Mouse (Mus musculus): ENCODE data around the gene Ppara.

Ppara gene

DNA sequence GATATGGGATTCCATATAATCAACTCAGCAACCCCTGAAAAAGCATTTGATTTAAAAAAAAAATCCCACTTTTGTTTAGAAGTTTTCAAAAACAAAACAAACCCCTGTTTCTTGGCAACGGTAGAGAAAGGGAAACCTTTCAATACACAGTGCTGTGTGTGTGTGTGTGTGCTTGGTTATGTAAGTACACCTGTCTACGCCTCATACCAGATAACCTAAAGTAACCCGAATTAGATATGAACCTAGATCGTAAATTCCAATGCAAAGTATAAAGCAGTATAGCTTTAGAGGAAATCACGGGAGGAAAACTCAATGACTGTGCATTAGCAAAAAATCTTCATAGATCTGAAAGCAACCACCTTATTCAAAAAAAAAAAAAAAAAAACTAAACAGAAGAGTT, 31.9 kb downstream of the Ppara start:
- no peak for DNase-seq

DNA sequence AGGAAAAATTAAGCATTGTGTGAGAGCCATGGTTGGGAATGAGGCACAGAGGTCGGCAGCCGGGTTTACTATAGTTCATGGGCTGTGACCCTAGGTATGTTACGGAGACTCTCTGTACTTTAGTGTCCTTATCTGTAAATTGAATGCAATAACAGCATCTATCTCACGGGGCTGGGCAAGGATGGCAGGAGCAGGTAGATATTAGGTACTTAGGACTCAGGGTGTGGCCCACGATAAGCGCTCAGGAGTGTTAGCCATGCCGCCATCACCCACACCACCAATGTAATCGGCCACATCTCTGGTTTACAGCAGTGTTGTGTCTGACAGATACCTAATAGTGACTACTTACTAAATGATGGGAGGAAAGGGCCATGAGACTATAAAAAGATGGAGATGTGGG, 34.2 kb downstream of the Ppara start:
- DNase-seq = peak; percentile 74

DNA sequence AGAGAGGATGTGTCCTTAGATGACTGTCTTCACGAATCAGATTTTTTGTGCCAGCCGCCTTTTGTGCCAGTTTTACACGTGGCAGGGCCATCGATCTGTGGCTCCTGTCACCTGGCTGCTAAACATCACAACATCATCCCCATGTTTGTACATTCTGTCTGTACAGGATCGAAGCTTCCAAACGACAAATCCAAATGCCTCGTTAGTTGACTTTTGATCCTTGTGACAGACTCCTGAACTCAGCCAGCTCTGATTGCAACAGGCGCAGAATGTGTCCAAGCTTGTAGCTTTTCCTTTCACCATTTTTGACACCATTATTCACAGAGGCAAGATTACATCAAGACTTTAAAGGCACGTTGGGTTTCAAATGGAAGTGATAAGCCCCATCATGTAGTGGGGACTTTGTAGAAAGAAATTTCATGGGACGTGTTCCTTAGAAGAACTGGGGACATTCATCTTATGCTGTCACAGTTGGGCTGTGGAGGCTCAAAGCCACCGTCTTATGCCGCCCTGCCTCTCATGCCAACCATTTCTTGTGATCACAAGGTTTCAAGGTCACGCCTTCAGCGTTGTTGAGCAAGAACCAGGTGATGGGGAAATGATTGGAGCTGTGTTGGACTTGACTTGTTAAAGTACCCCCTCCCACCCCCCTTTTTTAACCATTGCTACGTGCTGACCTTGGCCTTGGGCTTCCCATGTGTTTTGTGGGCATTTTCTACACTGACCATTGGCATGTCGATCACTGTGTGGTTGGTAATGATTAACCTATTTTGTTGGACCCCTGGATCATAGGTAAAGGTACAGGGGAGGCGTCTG, 36.7 kb downstream of the Ppara start:
- peak; percentile 70 for DNase-seq

DNA sequence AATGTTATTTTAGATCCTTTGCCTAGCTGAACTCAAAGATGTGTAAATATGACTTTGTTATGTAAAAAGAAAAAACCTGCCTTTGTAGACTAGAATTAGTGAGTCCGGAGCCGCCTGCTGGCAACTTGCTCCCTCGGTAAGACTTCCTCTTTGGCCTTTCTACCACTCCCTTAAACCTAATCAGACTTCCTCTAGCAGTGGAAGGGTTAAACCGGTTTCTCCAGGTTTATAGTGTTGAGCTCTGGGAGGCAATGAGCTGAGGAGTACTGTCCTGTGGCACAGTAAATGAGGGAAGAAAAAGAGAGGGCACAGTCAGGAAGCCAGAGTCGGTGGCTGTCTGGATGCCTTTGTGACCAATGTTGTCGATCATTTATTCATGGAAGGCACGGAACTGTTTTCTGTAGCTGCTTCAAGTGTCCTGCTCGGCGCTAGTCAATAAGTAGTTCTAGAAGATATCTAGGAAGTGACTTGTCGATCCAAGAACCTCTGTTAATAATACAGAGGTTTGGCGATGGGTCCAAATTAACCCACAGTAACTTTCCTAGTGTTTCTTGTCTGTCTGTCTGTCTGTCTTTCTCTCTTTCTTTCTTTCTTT, 37.5 kb downstream of the Ppara start:
- peak; percentile 75 for DNase-seq

DNA sequence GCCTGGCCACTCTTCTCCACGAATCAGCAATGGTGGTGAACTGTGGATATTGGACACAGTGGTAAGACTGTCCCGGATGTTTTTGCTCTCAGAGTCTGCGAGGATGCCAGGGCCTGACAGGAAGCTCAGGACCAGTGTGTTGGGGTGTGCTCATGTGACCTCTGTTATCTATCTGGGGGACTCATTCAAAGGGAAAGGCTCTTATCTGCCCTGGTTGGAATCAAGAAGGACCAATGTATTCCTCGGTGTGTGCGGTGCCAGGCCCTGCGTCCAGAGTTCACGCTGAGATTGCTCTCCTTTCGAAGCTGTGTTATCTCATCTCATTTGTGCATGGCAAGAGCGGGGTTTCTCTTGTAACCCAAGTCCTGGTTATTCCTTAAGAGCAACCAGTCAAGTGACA, 39.6 kb downstream of the Ppara start:
- peak; percentile 82 for DNase-seq

DNA sequence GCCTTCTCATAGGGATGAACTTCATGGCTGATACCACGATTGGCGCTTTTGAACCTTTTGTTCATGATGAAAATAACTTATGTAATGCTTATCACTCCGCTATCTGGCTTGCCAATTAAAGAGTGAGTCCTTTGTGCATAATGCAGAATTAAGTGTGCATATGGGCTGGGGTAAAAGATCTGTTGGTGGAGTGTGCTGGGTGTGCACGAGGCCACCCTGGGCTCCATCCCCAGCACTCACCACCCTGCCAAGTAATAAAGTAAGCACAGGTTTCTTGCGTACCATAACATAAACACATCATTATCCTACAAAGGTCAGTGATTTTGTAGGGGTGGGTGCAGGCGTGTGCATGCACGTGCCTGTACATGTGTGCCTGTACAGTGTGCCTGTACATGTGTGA, 40.2 kb downstream of the Ppara start:
- DNase-seq = peak; percentile 84

DNA sequence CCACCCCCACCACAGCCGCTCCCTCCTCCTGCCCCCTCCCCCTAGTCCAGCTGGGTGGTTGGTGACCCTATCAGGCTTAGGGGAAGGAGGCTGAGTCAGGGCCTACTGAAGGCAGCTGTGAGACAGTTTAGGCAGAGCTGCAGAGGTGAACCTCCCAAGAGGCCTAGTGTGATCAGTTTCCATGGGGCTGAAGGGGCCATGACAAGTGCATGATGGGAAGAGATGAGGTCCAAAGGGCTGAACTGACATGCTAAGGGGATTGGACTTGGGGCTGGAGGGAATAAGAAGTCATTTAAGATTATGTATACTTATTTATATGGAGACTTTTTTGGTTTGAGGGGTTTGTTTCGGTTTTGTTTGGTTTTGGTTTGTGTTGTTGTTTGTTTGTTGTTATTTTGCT, 41.5 kb downstream of the Ppara start:
- peak; percentile 88 for DNase-seq

DNA sequence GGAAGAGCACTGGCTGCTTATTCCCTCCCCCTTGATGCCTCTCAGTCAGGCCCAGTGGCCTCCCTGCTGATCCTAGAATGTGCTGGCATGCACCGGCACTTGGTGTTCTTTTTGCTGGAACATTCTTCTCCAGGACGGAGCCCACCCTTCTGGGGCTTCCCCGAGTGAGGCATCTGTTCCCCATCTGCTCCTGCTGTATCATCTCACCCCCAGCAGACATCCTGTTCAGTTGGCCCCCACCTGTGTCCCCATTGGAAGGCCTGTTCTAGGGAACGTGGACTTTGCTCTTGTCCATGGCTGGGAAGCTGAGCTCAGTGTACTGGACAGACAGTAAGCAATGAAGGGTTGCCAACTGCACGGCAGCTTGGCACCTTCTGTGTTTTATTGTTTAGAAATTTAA, 42.0 kb downstream of the Ppara start:
- DNase-seq = peak; percentile 97

DNA sequence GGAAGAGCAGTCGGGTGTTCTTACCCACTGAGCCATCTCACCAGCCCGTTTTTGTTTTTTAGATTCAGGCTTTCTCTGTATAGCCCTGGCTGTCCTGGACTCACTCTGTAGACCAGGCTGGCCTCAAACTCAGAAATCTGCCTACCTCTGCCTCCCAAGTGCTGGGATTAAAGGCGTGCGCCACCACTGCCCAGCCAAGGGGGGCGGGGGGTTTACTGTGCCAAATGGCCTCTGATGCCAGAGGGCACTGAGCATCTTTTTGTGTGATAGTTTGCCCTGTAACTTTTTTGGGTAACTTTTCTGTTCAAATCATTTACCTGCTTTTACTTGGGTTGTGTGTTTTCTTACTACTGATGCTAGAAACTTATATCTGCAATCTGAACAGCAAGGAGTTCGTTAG, 44.1 kb downstream of the Ppara start:
- peak; percentile 76 for DNase-seq

DNA sequence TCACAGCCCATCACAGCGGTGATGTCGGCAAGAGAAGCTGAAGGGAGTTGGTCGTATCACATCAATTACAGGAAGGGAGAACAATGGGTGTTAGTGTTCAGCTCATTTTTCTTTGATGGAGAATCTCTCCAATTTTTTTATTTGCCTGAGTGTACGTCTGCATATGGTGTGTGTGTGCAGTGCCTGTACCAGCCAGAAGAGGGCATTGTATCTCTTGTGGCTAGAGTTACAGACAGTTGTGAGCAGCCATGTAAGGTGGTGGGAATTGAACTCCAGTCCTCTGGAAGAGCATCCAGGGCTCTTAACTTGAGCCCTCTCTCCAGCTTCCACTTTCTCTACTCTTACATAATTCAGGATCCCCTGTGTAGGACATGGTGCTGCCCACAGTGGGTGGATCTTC, 48.4 kb downstream of the Ppara start:
- DNase-seq = no peak

DNA sequence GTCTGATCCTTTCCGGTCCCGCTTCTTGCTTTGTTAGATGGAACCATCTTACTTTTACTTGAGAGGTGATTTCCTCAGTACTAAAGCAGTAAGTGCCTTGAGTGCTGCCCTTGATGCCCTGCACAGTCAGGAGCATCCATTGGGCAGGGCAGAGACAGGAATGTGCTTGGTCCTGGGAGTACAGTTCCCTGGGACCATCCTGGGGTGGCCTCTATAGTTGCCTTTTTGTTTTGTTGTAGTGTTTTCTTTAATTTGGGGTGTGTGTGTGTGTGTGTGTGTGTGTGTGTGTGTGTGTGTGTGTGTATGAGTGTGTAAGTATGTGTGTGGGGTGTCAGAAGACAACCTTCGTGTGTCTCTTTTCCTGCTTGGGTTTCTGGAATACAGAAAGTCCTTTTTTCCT, 49.6 kb downstream of the Ppara start:
- peak; percentile 55 for DNase-seq

DNA sequence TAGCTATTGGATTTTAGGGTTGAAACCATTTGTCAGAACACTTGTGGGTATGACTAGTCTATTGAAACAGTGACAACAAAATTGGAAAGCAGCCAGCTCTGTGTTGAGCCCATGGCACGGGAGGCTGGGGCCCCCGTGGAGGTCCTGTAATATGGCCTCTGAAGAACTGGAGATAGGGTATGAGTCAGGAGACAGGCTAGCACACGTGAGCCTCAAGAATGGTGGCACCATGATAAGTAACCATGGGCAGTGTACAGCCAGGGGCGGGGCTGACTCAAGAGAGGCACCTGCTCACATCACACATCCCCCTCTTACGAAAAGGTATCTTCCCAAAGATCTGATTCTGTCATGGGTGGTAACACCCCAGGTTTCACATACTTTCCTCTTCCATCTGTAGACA, 51.9 kb downstream of the Ppara start:
- DNase-seq = peak; percentile 79

DNA sequence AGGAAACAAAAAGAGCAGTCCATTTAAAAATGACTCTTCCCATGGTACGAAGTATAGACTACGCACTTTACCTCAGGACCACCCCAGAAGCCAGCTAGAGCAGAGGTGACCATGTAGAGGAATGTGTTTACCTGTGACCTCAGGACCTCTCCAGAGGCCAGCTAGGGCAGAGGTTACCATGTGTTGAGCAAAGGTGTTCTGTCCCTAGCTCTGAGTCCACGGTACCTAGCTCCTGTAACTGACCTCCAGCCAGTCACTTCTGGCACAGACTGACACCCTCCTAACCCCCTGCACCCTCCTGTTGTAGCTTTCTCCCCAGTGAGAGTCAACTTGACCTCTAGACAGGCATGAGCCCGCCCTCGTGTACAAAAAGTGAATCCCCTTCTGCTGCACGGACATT, 52.7 kb downstream of the Ppara start:
- peak; percentile 80 for DNase-seq

DNA sequence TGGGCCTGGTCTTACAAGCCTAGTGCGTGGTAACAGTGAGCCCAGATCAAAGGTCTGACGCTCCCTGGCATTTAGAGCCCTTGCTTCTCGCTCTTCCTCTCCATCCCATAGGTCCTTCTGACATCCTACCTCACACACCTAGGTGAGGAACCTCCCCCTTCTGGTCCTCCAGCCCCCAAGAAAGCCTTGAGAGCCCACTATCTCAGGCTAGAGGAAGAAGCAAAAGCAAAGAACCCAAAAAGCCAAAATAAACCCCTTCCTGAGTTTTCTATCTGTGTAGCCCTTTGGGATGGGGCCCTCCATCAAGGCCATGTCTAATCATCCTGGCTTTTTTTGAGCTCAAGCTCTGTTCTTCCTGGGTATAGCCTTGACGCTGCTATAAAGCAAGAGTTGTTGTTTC, 53.3 kb downstream of the Ppara start:
- DNase-seq = peak; percentile 68

DNA sequence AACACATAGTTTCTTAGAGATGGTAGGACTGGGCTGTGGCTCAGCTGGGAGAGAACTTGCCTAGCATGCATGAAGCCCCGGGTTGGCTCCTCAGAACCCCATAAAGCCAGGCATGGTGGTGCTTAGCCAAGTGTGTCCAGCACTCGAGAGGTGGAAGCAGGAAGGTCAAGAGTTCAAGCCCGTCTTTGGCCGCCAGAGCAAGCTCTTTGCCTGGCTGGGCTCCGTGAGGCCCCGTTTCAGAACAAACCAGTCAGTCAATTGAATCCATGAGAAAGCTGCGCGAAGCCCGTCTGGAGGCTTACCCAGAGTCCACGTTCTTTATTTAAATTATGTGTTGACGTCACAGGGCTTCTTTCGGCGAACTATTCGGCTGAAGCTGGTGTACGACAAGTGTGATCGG, 53.9 kb downstream of the Ppara start:
- DNase-seq = peak; percentile 86

DNA sequence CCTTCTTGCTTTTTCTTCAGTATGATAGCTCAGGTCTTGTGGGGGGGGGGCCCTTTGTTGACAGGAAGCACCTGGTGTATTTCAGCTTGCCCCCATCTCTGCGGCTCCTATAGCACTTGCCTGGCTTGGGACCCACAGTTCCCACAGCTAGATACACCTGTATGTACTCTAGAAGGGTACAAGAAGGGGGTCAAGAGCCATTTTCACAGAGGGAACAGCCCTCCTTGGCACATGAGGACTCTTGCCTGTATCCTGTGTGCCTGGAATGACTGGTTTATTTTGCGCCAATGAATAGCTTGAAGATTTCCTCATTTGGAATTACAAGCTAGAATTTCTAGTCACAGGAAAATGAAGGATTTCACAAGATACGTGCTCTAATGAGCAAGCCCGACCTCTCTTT, 56.7 kb downstream of the Ppara start:
- no peak for DNase-seq

DNA sequence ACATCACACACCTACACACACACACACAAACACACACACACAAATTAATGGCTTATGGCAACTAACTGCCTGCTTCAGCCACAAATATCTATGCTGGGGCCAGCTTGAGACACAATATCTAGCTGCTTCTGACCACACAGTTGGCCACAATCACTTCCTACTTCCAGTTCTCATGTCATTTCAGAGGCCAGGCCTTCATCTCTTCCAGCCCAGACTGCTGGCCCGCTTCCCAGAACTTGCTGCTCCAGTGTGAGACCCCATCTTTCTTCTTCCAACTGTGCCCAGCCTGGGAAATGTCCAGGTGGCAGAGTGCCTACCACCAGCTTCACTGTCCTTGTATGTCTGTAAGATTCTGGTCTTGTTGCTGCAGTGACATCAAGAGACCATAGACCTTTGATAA, 58.0 kb downstream of the Ppara start:
- DNase-seq = peak; percentile 98

DNA sequence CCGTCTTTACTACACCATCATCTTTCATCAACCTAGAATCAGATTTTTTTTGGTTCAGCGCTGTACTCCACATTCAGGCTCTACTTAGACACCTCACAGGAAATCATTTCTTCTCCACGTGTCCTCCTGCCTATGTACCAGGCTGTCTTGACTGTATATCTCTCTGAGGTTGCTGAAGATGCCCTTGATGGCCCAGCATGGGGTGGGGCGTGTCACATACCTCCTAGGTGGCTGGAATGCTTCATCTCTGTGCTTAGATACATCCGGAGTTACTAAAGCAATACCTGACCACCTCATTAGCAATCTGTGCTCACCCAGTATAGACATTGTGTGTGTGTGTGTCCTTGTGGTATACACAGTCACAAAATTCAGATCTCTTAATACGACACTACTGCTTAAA, 60.7 kb downstream of the Ppara start:
- no peak for DNase-seq

DNA sequence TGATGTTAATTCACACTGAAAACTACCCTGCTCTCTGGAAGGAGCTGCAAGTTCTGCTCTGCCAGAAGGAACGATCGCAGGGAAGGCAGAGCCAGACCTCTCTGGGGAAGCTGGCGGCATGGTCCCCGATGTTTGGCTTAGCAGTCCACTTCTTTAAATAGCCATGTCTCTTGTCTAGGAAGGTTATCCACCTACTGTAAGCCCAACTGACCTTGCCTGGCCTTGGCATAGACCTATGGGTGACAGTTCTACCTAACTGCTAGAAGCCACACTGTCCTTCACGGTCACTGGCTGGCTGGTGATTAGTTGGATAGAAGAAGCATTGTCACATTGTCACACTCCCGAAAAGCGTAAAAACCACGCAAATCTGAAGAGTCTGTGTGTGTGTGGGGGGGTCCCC, 63.9 kb downstream of the Ppara start:
- peak; percentile 97 for DNase-seq

DNA sequence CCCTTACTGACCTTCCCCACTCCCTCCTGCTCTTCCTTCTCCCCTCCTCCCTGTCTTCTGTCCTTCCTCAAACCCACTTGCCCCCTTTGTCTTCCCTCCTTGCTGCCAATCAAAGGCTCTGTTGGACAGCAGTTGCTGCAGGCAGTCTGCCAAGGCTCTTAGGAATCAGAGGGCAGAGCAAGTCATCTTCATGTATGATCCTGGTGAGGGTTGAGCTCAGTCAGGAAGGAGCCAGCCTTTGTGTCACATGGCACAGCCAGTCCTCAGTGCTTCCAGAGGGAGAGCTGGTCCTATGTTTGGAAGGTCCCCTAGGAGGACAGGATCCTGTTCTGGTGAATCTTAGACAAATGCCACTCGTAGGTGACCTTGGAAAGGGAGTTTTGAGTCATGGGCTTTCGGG, 68.1 kb downstream of the Ppara start:
- peak; percentile 95 for DNase-seq

DNA sequence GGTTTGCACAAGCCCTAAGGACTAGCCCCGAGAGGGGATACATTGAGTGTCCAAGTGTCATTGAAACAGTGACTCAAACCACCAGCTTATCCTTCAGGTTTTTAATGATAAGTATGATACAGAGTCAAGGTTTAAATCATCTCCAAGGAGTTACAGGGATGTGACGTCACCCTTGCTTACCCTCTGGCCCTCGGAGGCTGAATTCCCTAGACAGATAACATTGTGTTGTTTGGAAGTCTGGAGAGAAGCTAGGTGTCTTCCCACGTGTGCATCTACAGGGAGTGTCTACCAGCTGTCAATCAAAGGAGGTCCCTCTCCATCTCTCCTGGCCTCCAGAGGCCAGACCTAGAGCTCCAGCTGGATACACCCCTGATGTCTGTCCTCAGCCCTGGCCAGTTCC, 72.1 kb downstream of the Ppara start:
- no peak for DNase-seq

DNA sequence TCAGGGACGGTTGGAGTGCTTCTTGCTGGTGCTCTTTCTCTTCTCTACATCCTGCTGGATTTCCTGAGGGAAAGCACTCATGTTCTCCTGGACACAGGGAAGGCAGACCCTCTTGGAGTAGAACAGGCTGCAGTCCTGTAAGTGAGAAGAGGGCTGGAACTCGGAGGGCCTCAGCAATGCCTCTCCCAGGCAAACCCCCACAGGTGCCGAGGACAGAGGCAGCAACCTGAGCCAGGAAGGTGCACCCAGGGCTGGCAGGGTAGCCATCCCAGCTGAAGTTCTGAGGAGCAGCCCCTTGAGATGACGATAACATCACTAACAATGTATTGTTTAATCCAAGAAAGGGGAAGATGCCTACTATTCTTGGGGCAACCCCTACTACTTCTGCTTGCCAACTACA, 72.6 kb downstream of the Ppara start:
- peak; percentile 92 for DNase-seq

DNA sequence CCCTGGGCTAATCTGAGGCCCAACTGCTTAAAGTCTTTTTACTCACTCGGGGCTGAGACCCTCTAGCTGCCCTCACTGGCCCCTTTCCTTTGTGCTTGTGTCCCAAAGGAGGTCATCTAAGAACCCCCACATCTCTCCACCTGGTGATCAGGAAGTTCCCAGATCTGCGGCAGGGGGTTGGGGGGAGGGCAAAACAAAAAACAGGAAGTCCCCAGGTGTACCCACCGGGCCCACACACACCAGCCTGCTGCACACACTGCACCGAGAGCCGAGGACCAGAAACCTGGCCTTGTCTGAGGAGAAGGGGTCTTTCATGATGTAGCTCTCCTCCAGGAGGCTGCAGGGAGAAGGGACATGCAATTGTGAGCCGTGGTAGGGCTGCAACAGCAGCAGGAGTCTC, 73.2 kb downstream of the Ppara start:
- DNase-seq = no peak

DNA sequence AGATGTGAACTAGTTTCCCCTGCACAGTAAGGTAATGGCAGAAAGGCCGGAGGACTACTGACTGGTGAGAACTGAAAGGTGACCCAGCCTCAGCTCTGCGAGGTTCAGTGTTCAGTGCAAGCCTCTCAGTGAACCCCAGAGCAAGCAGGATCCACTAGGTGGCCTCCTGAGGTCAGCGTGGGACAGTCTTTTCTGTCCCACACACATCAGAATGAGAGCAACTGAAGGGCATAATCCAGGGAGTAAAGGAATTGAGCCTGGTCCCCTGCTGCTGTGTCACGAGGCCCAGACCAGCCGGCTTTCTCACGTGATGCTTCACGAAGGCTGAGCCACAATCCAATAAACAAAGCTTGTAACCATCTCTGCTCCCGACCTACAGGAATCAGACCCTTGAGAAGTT, 73.7 kb downstream of the Ppara start:
- no peak for DNase-seq

DNA sequence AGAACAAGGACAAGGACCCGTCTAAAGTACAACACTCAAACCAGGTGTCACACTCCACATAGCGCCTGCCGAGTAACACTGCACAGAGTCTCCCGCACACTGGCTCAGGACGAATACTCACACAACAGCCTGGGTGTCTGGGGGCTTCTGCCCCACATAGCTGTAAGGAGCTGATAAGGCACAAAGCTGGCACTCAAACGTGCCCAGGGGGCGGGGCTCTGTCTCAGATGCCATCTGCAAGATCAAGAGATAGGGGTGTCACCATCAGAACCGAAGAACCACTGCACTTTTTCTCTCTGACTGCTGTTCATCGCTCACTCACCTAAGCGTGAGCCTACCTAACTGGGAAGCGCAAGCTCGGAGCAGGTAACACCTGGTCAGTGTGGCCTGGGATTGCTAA, 74.3 kb downstream of the Ppara start:
- DNase-seq = no peak
